Mouse (Mus musculus): ENCODE measurements around the gene Eci3. TPM values are rescaled to one million over a fixed set of nuclear protein-coding genes. Genes with fewer than 3 reads are reported as not detected.

Eci3 gene
- polyA plus RNA-seq, 1 experiment: not detected

DNA sequence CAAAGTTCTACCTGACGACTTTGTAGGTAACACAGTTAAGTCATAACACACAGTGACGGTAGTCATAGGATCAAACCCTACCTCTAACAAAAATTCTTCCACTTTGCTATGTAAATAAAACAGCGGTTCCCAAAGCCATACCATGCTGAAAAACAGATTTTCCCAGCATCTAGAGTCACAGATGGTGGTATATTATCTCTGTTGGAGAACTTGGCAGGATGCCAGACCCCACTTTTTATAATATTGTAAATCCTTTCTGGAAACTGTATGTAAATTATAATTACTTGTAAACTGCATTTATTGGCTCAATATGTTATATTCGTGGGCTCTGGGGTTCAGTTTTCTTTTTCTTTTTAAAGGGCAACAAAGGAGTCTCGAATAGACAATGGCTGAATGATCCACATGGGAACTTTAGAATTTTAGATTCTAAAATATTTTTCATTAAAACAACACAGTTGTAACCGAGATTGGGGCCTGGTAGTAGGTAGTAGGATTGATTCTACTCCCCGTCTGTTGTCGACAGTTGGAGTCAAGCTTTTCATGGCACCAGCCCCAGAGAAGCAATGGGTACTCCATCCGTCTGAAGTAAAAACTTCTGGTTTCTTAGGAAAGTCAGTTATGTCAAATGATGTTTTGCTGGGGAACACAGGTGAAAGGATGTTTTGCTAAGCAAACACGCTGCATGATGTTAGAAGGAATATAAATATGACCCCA is 28.5 kb downstream of the Eci3 start:
- TF ChIP-seq SRF (IDR thresholded peaks at IDR 0.05; ENCODE audit: control insufficient read depth, insufficient read length, low read depth) (no peak), E2F4 (IDR thresholded peaks at IDR 0.05; ENCODE audit: insufficient read depth) (no peak), CEBPB (IDR thresholded peaks at IDR 0.05; ENCODE audit: insufficient read depth, poor library complexity, severe bottlenecking) (no peak), USF1 (IDR thresholded peaks at IDR 0.05; ENCODE audit: low read depth) (no peak), POLR2A (IDR thresholded peaks at IDR 0.05; ENCODE audit: insufficient read length, low read depth) (no peak), MAX (IDR thresholded peaks at IDR 0.05; ENCODE audit: low read depth) (no peak), MYOG (IDR thresholded peaks at IDR 0.05; ENCODE audit: control insufficient read depth in 1 of 3, insufficient read depth in 1 of 3, insufficient read length in 2 of 3, low read depth in 2 of 3) (no peak), TCF12 (IDR thresholded peaks at IDR 0.05; ENCODE audit: insufficient read depth, poor library complexity, severe bottlenecking) (no peak)
- no peaks in the 10 kb centered on the region for H3K79me2 ChIP-seq (ENCODE audit: control insufficient read depth, insufficient read depth)

DNA sequence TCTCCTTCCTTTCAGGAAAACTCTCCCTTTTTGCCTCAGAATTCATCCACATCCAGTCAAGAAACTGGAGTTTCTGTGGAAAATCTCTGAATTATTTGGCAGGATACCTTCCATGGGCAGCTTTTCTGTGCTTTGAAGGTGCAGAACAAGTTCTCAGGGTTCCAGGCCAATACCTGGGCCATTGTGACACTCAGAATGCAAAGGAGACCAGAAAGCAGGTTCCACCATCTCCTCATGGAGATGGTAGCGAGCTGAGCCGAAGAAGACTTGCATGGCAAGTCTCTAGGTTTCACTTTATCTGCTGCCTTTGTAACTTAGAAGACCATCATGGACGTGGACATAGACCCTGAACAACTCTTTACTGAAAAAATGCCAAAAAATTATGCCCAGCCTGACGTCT is 39.4 kb downstream of the Eci3 start, which contains the start of the genes Fam217a and 4933417A18Rik:
Fam217a (minus strand) TSS at position 101 of the 400 bp plus-strand sequence.
4933417A18Rik (plus strand) TSS at position 200 of the 400 bp plus-strand sequence.
- Histone ChIP-seq H3K4me2 (ENCODE audit: low read depth) (no peak within 1 kb of the TSS), H3K79me2 (ENCODE audit: control insufficient read depth, insufficient read depth) (no peaks in the 10 kb centered on the region), H3K36me3 (ENCODE audit: control insufficient read depth, insufficient read depth) (no peaks in the 10 kb centered on the region), H3K27me3 (ENCODE audit: control insufficient read depth, insufficient read depth, insufficient read length) (peaks cover 4% of the 10 kb centered on the region), H3K4me3 (no peak within 1 kb of the TSS), H3ac (ENCODE audit: control insufficient read depth, insufficient read length) (no peak within 1 kb of the TSS)
- TF ChIP-seq MYOD1 (IDR thresholded peaks at IDR 0.05; ENCODE audit: control insufficient read depth in 1 of 3, insufficient read length in 2 of 3, low read depth in 2 of 3) (no peak), USF1 (IDR thresholded peaks at IDR 0.05; ENCODE audit: low read depth) (no peak), MYOG (IDR thresholded peaks at IDR 0.05; ENCODE audit: control insufficient read depth in 1 of 3, insufficient read depth in 1 of 3, insufficient read length in 2 of 3, low read depth in 2 of 3) (no peak)

More for the DNA sequence above, 28.5 kb downstream of the Eci3 start:
- Histone ChIP-seq H3K27me3 (ENCODE audit: control insufficient read depth, insufficient read depth, insufficient read length) (peaks cover 13% of the 10 kb centered on the region), H3ac (ENCODE audit: control insufficient read depth, insufficient read length) (no peak overlapping the region), H3K4me3 (no peak overlapping the region), H3K36me3 (ENCODE audit: control insufficient read depth, insufficient read depth) (no peaks in the 10 kb centered on the region), H3K4me2 (ENCODE audit: low read depth) (no peak overlapping the region)

DNA sequence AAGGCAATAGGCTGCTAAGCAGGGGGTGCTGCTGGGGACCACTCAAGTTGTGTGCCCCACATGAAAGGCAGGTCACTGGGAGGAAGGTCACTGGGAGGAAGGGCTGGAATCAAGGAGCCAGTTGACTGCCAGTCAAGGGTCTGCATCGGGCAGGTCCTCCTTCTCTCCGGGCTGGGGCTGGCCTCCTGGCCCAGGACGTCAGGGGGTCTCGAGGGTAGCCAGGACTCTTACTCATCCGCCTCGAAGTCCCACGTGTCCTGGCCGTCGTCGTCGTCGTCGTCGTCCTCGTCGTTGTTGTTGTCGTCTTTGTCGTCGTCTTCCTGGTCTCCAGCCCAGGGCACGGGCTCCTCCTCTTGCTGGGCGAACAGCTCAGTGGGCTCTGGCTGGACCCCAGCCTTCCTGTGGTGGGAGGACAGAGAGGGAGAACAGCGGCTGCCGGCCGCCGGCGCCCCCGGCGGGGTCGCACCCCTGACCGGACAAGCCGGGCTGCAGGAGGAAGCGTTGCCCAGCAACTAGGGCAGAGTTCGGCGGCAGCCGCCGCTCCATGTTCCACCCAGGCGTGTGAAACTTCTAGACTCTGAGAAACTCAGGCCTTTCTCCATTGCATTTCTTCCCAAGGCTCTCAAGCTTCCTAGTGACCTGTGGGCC is 47.0 kb downstream of the Eci3 start:
- Histone ChIP-seq H3K4me3 (no peak overlapping the region), H3K27me3 (ENCODE audit: control insufficient read depth, insufficient read depth, insufficient read length) (peaks cover 5% of the 10 kb centered on the region), H3K4me2 (ENCODE audit: low read depth) (no peak overlapping the region), H3ac (ENCODE audit: control insufficient read depth, insufficient read length) (no peak overlapping the region), H3K79me2 (ENCODE audit: control insufficient read depth, insufficient read depth) (no peaks in the 10 kb centered on the region), H3K36me3 (ENCODE audit: control insufficient read depth, insufficient read depth) (no peaks in the 10 kb centered on the region)
- TF ChIP-seq USF1 (IDR thresholded peaks at IDR 0.05; ENCODE audit: low read depth): no peak
- TF ChIP-seq E2F4 (IDR thresholded peaks at IDR 0.05; ENCODE audit: insufficient read depth): no peak
- no peak for TF ChIP-seq TCF3 (IDR thresholded peaks at IDR 0.05; ENCODE audit: insufficient read length, low read depth)

DNA sequence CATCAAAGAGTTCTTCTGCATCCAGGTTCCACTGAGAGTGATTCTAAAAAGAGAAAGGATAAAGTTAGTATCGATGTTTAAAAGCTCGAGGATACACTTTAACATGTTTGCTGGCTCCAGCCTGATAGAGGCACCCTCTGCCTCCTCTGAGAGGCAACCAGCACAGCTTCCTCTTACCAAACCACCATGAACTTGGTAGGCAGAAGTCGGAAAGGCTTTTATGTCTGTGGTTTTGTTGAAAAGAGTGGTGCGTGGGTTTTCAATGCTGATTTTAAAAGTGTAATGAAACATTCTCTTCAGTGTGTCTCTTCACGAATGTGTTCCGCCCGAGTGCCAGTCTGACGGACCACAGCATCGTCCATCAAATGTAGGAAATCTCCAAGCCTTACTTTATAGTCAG is 49.0 kb downstream of the Eci3 start:
- Histone ChIP-seq H3K4me3 (no peak overlapping the region), H3K79me2 (ENCODE audit: control insufficient read depth, insufficient read depth) (no peaks in the 10 kb centered on the region), H3K4me2 (ENCODE audit: low read depth) (no peak overlapping the region), H3ac (ENCODE audit: control insufficient read depth, insufficient read length) (no peak overlapping the region), H3K27me3 (ENCODE audit: control insufficient read depth, insufficient read depth, insufficient read length) (peaks cover 5% of the 10 kb centered on the region), H3K36me3 (ENCODE audit: control insufficient read depth, insufficient read depth) (no peaks in the 10 kb centered on the region)
- no peak for TF ChIP-seq SRF (IDR thresholded peaks at IDR 0.05; ENCODE audit: control insufficient read depth, insufficient read length, low read depth)
- no peak for TF ChIP-seq E2F4 (IDR thresholded peaks at IDR 0.05; ENCODE audit: insufficient read depth)
- no peak for TF ChIP-seq MAX (IDR thresholded peaks at IDR 0.05; ENCODE audit: low read depth)
- no peak for TF ChIP-seq TCF3 (IDR thresholded peaks at IDR 0.05; ENCODE audit: insufficient read length, low read depth)
- no peak for TF ChIP-seq TCF12 (IDR thresholded peaks at IDR 0.05; ENCODE audit: insufficient read depth, poor library complexity, severe bottlenecking)
- TF ChIP-seq POLR2A (IDR thresholded peaks at IDR 0.05; ENCODE audit: insufficient read length, low read depth): no peak
- TF ChIP-seq CEBPB (IDR thresholded peaks at IDR 0.05; ENCODE audit: insufficient read depth, poor library complexity, severe bottlenecking): no peak
- no peak for TF ChIP-seq USF1 (IDR thresholded peaks at IDR 0.05; ENCODE audit: low read depth)
- TF ChIP-seq POLR2AphosphoS2 (IDR thresholded peaks at IDR 0.05; ENCODE audit: insufficient read length, low read depth): no peak
- no peak for TF ChIP-seq MYOD1 (IDR thresholded peaks at IDR 0.05; ENCODE audit: control insufficient read depth in 1 of 3, insufficient read length in 2 of 3, low read depth in 2 of 3)
- no peak for TF ChIP-seq MYOG (IDR thresholded peaks at IDR 0.05; ENCODE audit: control insufficient read depth in 1 of 3, insufficient read depth in 1 of 3, insufficient read length in 2 of 3, low read depth in 2 of 3)
- no peak for TF ChIP-seq REST (IDR thresholded peaks at IDR 0.05; ENCODE audit: insufficient read depth, insufficient read length)

Other genes starting within 250 kb of the Eci3 start
- not detected for gene Fam50b, start 229.0 kb downstream of the Eci3 start, polyA plus RNA-seq (2012; fragmentation: generic; extraction: Trizol)
- gene Prpf4b, start 88.5 kb downstream of the Eci3 start, polyA plus RNA-seq (2012; fragmentation: generic; extraction: Trizol): 8.1 TPM
- gene Fam217a, start 39.5 kb downstream of the Eci3 start, polyA plus RNA-seq (2012; fragmentation: generic; extraction: Trizol): not detected
- not detected for gene 4933417A18Rik, start 39.4 kb downstream of the Eci3 start, polyA plus RNA-seq (2012; fragmentation: generic; extraction: Trizol)
- 62.9 TPM for gene Eci2, start 63.3 kb upstream of the Eci3 start, polyA plus RNA-seq (2012; fragmentation: generic; extraction: Trizol)

Measured in myocyte (in vitro differentiated cells).